Mouse (Mus musculus): ENCODE measurements at regions not wholly inside any gene's neighbourhood (a gene's known extent, or its start where the extent isn't known, plus 50 kb on each side); places are given as distances from the start of the nearest gene placed in this dataset.

DNA sequence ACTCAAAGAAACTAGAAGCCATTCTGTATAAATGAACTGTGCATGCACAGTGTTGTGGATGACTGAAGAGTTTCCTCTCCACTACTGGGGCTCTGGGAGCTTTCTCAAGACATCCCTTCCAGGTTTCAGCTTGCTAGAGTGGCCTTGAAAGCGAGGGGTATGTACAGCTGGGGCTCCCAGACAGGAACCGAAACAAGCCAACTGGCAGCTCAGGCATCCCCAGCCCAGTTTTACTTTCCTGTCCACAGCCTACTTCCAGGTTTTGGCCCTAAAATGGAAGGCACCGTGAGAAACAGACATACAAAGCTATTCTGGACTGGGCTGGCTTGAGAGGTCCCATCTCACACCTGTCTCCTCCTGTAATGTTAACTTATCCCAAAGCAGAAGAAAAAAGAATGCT, 360.3 kb upstream of the Sall1 start:
- H3K79me2 ChIP-seq (replicated peaks; ENCODE audit: control insufficient read depth, insufficient read depth, low read length), result no peaks in the 10 kb centered on the region
- no peak overlapping the region for H3K27ac ChIP-seq
- H3K4me3 ChIP-seq, result no peak overlapping the region
- no peaks in the 10 kb centered on the region for H3K36me3 ChIP-seq (ENCODE audit: control insufficient read depth, insufficient read depth, low read length)
- no peaks in the 10 kb centered on the region for H3K27me3 ChIP-seq (ENCODE audit: control insufficient read depth, insufficient read depth, low read length)
- DNase-seq, result peak in 1 of 2 experiments; percentile 3
- H3K4me1 ChIP-seq (ENCODE audit: control insufficient read depth, insufficient read depth, low read length), result no peaks in the 10 kb centered on the region
- no peak for TF ChIP-seq EP300 (IDR thresholded peaks at IDR 0.05; ENCODE audit: insufficient read depth, low read depth, low read length)
- TF ChIP-seq CTCF (IDR thresholded peaks at IDR 0.05), result no peak
- TF ChIP-seq POLR2A (IDR thresholded peaks at IDR 0.05; ENCODE audit: insufficient read depth, low read depth, low read length), result no peak
- 68% methylated on average over 3 of the region's 3 CpGs for WGBS
- intact Hi-C loops (cut with DNase I), result no loop called here
- no peak overlapping the region for H3K9ac ChIP-seq (ENCODE audit: low read depth, low read length)

- no peaks in the 10 kb centered on the region for H3K4me1 ChIP-seq (ENCODE audit: control insufficient read depth, insufficient read depth, low read length)
- H3K27ac ChIP-seq, result no peak overlapping the region
- DNase-seq, result no peak
- H3K79me2 ChIP-seq (replicated peaks; ENCODE audit: control insufficient read depth, insufficient read depth, low read length), result no peaks in the 10 kb centered on the region
- intact Hi-C loops (cut with DNase I), result no loop called here
- H3K9ac ChIP-seq (ENCODE audit: low read depth, low read length), result no peak overlapping the region
- no peaks in the 10 kb centered on the region for H3K27me3 ChIP-seq (ENCODE audit: control insufficient read depth, insufficient read depth, low read length)
- TF ChIP-seq EP300 (IDR thresholded peaks at IDR 0.05; ENCODE audit: insufficient read depth, low read depth, low read length) (no peak), CTCF (IDR thresholded peaks at IDR 0.05) (no peak), POLR2A (IDR thresholded peaks at IDR 0.05; ENCODE audit: insufficient read depth, low read depth, low read length) (no peak)
- no peaks in the 10 kb centered on the region for H3K36me3 ChIP-seq (ENCODE audit: control insufficient read depth, insufficient read depth, low read length)
- no peak overlapping the region for H3K4me3 ChIP-seq
Measured at GRCm38 (mm10) chr8:89396673-89397072, 352.7 kb upstream of the Sall1 start.

- Histone ChIP-seq H3K27me3 (ENCODE audit: control insufficient read depth, insufficient read depth, low read length) (no peaks in the 10 kb centered on the region), H3K4me1 (ENCODE audit: control insufficient read depth, insufficient read depth, low read length) (no peaks in the 10 kb centered on the region), H3K9ac (ENCODE audit: low read depth, low read length) (no peak overlapping the region), H3K27ac (no peak overlapping the region), H3K79me2 (replicated peaks; ENCODE audit: control insufficient read depth, insufficient read depth, low read length) (no peaks in the 10 kb centered on the region), H3K4me3 (no peak overlapping the region), H3K36me3 (ENCODE audit: control insufficient read depth, insufficient read depth, low read length) (no peaks in the 10 kb centered on the region)
- WGBS, result 60% methylated on average over 6 of the region's 6 CpGs
- intact Hi-C loops (cut with DNase I), result no loop called here
- no peak for DNase-seq
- no peak for TF ChIP-seq POLR2A (IDR thresholded peaks at IDR 0.05; ENCODE audit: insufficient read depth, low read depth, low read length)
- TF ChIP-seq EP300 (IDR thresholded peaks at IDR 0.05; ENCODE audit: insufficient read depth, low read depth, low read length), result no peak
- no peak for TF ChIP-seq CTCF (IDR thresholded peaks at IDR 0.05)
Measured at GRCm38 (mm10) chr8:89392749-89393148, 348.8 kb upstream of the Sall1 start.

GRCm38 (mm10) chr8:89388761-89389160, 344.8 kb upstream of the Sall1 start:
- intact Hi-C loops (cut with DNase I), result no loop called here
- H3K36me3 ChIP-seq (ENCODE audit: control insufficient read depth, insufficient read depth, low read length), result no peaks in the 10 kb centered on the region
- no peaks in the 10 kb centered on the region for H3K27me3 ChIP-seq (ENCODE audit: control insufficient read depth, insufficient read depth, low read length)
- H3K9ac ChIP-seq (ENCODE audit: low read depth, low read length), result no peak overlapping the region
- no peaks in the 10 kb centered on the region for H3K4me1 ChIP-seq (ENCODE audit: control insufficient read depth, insufficient read depth, low read length)
- 29% methylated on average over 6 of the region's 6 CpGs for WGBS
- no peak overlapping the region for H3K27ac ChIP-seq
- H3K4me3 ChIP-seq, result no peak overlapping the region
- TF ChIP-seq POLR2A (IDR thresholded peaks at IDR 0.05; ENCODE audit: insufficient read depth, low read depth, low read length) (no peak), CTCF (IDR thresholded peaks at IDR 0.05) (no peak), EP300 (IDR thresholded peaks at IDR 0.05; ENCODE audit: insufficient read depth, low read depth, low read length) (no peak)
- DNase-seq, result no peak
- H3K79me2 ChIP-seq (replicated peaks; ENCODE audit: control insufficient read depth, insufficient read depth, low read length), result no peaks in the 10 kb centered on the region

GRCm38 (mm10) chr8:89387295-89387694, 343.3 kb upstream of the Sall1 start:
- no peaks in the 10 kb centered on the region for H3K36me3 ChIP-seq (ENCODE audit: control insufficient read depth, insufficient read depth, low read length)
- DNase-seq, result no peak
- no peaks in the 10 kb centered on the region for H3K27me3 ChIP-seq (ENCODE audit: control insufficient read depth, insufficient read depth, low read length)
- no peak overlapping the region for H3K9ac ChIP-seq (ENCODE audit: low read depth, low read length)
- TF ChIP-seq CTCF (IDR thresholded peaks at IDR 0.05), result no peak
- no peak for TF ChIP-seq POLR2A (IDR thresholded peaks at IDR 0.05; ENCODE audit: insufficient read depth, low read depth, low read length)
- TF ChIP-seq EP300 (IDR thresholded peaks at IDR 0.05; ENCODE audit: insufficient read depth, low read depth, low read length), result no peak
- WGBS, result 44% methylated on average over 8 of the region's 8 CpGs
- H3K4me3 ChIP-seq, result no peak overlapping the region
- no peaks in the 10 kb centered on the region for H3K4me1 ChIP-seq (ENCODE audit: control insufficient read depth, insufficient read depth, low read length)
- no peaks in the 10 kb centered on the region for H3K79me2 ChIP-seq (replicated peaks; ENCODE audit: control insufficient read depth, insufficient read depth, low read length)
- intact Hi-C loops (cut with DNase I), result no loop called here
- H3K27ac ChIP-seq, result no peak overlapping the region

DNA sequence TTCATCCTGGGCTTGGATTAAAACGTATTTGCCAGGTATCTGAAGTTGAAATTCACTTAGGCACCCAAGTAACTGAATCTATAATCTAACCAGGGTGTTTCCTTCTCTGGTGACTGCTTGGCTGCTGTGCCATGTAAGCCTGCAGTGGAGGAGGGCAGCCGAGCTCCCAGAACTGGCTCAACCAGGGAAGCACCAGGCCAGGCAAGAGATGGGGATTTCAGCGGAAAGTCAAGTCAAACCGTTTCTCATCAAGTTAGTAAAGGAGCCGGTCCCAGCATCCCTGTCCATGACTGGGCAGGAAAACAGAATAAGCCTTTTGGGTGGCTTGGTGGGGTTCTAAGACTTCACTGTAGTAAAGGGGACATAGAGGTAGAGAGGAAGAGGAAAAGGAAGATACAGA, 341.1 kb upstream of the Sall1 start:
- intact Hi-C loops (cut with DNase I), result no loop called here
- Histone ChIP-seq H3K36me3 (ENCODE audit: control insufficient read depth, insufficient read depth, low read length) (no peaks in the 10 kb centered on the region), H3K27me3 (ENCODE audit: control insufficient read depth, insufficient read depth, low read length) (no peaks in the 10 kb centered on the region), H3K79me2 (replicated peaks; ENCODE audit: control insufficient read depth, insufficient read depth, low read length) (no peaks in the 10 kb centered on the region), H3K9ac (ENCODE audit: low read depth, low read length) (no peak overlapping the region), H3K4me3 (no peak overlapping the region), H3K4me1 (ENCODE audit: control insufficient read depth, insufficient read depth, low read length) (no peaks in the 10 kb centered on the region), H3K27ac (no peak overlapping the region)
- no peak for DNase-seq
- TF ChIP-seq EP300 (IDR thresholded peaks at IDR 0.05; ENCODE audit: insufficient read depth, low read depth, low read length), result no peak
- TF ChIP-seq CTCF (IDR thresholded peaks at IDR 0.05), result no peak
- no peak for TF ChIP-seq POLR2A (IDR thresholded peaks at IDR 0.05; ENCODE audit: insufficient read depth, low read depth, low read length)
- WGBS, result 69% methylated on average over 5 of the region's 5 CpGs
